Mouse (Mus musculus): ENCODE data around the gene Wdr6. TPM values are rescaled to one million over a fixed set of nuclear protein-coding genes. Genes with fewer than 3 reads are reported as not detected.

Wdr6 gene
- polyA plus RNA-seq, 1 experiment from 2014 or later: 105 TPM

DNA sequence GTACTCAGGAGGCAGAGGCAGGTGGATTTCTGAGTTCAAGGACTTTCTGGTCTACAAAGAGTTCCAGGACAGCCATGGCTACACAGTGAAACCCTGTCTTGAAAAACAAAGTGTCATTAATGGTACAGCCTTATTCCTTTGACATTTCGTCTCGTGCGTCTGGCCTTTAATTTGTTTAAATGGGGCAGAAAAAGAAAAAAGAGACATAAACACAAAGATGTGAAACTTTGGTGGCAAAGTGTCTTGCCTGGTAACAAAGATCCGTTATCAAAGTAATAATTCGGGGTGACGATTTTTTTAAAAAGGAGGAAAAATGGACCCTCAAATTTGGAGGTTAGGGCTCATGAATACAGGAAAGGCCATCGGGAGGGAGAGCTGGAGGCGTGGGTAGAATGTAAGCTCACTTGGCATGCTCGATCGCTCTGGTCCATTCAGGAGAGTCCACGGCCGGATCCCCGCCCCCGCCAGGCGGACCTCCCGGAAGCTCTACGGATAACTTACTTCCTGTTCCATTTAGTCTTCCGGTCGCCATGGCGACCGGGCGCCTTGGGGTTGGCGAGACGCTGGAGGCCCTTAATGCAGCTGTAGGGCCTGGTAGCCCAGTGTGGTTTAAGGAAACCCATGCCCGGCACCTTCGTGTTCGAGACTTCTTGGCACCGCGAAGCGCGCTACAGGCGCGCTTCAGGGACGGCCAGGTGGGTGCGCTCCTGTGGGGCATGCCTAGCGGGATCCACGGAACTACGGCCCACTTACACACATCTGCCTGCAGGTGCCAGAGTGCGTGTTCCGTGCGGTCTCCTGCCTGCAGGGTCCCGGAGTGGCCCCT lies 8.9 kb downstream of the Wdr6 start, which contains the start of gene Dalrd3:
Dalrd3 (plus strand) TSS at position 506 of the 826 bp plus-strand sequence.
- Histone ChIP-seq H3K36me3 (peaks cover 55% of the 10 kb centered on the region), H3K27ac (peak within 1 kb of the TSS; percentile 84), H3K4me3 (peak within 1 kb of the TSS; percentile 85), H3K4me1 (peaks cover 64% of the 10 kb centered on the region), H3K9me3 (no peaks in the 10 kb centered on the region), H3K27me3 (ENCODE audit: insufficient read depth, poor library complexity, severe bottlenecking) (no peaks in the 10 kb centered on the region)
- WGBS: 7% methylated on average over 42 of the region's 42 CpGs
- DNase-seq (ENCODE audit: low spot score): peak; percentile 98

- no peak for DNase-seq (ENCODE audit: low spot score)
- peaks cover 53% of the 10 kb centered on the region for H3K4me1 ChIP-seq
- H3K4me3 ChIP-seq: peak overlapping the region; percentile 85
- H3K27ac ChIP-seq: peak overlapping the region; percentile 94
- H3K27me3 ChIP-seq (ENCODE audit: insufficient read depth, poor library complexity, severe bottlenecking): no peaks in the 10 kb centered on the region
- no peaks in the 10 kb centered on the region for H3K9me3 ChIP-seq
- peaks cover 55% of the 10 kb centered on the region for H3K36me3 ChIP-seq
- WGBS: 67% methylated on average over 17 of the region's 17 CpGs
Measured at GRCm38 (mm10) chr9:108568511-108568921, 10.0 kb downstream of the Wdr6 start.

GRCm38 (mm10) chr9:108567931-108568419 lies 10.6 kb downstream of the Wdr6 start:
- H3K27ac ChIP-seq: peak overlapping the region; percentile 94
- no peak for DNase-seq (ENCODE audit: low spot score)
- peaks cover 48% of the 10 kb centered on the region for H3K4me1 ChIP-seq
- H3K9me3 ChIP-seq: no peaks in the 10 kb centered on the region
- WGBS: 7% methylated on average over 18 of the region's 18 CpGs
- H3K36me3 ChIP-seq: peaks cover 53% of the 10 kb centered on the region
- H3K27me3 ChIP-seq (ENCODE audit: insufficient read depth, poor library complexity, severe bottlenecking): no peaks in the 10 kb centered on the region
- H3K4me3 ChIP-seq: peak overlapping the region; percentile 85

DNA sequence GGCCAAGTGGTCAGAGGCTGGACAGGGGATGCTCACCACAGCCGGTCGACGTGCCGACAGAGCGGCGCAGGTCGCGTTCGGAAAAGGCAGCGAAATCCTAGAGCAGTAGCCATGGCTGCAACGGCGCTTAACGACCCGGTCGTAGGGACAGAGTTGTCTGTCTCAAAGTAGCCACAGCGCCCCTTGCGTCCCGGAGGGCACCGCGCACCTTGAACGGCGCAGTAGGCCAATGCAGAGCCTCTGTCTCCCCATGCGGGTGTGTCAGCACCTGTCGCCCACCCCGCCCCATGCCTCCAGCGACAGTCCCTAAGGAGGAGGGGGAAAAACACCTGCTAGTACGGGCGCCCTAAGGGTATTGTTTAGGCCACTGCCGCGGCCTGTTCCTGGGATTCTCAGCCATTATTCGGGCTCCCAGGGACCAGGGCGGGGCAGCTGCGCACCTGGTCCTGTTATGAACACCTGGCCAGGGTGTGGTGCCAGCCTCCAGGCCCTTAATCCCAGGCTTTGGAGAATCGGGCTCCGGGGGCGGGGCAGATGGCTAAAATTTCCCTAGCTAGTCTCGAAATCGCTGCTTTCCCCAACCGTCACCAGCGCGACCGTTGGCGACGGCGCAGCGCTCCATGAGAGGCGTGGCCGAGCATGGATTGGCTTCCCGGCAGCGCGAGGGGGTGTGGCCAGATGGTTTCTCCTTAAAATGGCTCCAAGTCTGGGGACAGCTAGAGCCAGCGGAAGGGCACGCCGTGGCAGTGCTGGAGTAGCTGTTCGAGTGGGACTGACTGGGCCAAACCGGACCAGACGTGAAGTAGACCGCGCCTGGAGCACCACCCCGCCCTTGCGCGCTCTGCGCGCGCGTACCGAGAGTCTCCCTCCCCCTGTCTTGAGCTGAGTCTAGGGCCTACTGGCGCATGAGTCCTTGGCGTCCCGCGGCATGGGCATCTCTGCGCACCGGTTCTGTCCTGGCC lies 11.4 kb downstream of the Wdr6 start, which contains the start of gene Ndufaf3:
Ndufaf3 (minus strand) TSS at position 620 of the 962 bp plus-strand sequence.
- peaks cover 53% of the 10 kb centered on the region for H3K36me3 ChIP-seq
- under 1% methylated on average over 73 of the region's 73 CpGs for WGBS
- peak; percentile 98 for DNase-seq (ENCODE audit: low spot score)
- no peaks in the 10 kb centered on the region for H3K9me3 ChIP-seq
- H3K27ac ChIP-seq: peak within 1 kb of the TSS; percentile 94
- H3K4me1 ChIP-seq: peaks cover 48% of the 10 kb centered on the region
- peak within 1 kb of the TSS; percentile 85 for H3K4me3 ChIP-seq
- H3K27me3 ChIP-seq (ENCODE audit: insufficient read depth, poor library complexity, severe bottlenecking): no peaks in the 10 kb centered on the region

DNA sequence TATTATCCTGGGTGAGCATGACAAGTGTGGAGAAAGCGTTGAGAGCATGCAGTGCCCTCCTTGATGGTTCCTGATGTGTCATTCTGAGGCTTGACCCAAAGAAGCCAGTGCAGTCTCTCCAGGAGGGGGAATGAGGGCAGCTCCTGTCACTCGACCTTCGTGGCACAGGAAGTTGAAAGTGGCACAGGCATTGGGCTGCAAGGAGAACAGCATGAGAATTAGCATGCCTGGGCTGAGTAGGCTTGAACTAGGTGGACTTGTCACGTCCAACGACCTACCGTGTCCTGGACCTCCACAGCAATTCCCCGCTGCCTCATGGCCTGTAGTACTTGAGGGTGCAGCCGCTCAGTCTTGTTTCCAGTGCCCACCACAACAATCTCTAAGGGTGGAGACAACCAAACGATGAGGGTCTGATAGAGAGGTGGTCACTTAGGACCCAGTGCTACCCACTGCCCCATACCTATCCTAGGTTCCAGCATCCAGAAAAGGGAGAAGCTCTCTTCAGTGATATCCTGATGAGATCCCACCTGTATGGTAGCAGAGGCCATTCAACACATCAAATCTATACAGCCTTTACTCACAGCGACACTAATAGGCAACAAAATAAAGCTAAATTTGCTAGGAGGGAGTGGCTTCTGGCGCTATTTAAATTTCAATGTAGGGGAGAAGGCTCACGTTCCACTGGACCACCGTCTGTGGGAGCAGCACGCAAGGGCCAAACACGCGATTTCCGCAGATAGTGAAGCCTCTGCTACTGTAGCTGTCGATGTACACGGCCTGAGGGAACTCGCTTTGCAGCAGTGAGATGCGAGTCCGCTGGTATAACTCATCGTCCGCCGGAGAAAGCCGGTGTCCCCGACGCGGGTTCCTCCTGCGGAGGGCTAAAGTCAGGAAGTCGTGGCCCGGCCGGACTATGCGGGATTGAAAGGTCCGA lies 12.4 kb downstream of the Wdr6 start:
- Histone ChIP-seq H3K27me3 (ENCODE audit: insufficient read depth, poor library complexity, severe bottlenecking) (no peaks in the 10 kb centered on the region), H3K9me3 (no peaks in the 10 kb centered on the region), H3K4me3 (peak overlapping the region; percentile 85), H3K27ac (peak overlapping the region; percentile 94), H3K4me1 (peaks cover 56% of the 10 kb centered on the region), H3K36me3 (peaks cover 52% of the 10 kb centered on the region)
- no peak for DNase-seq (ENCODE audit: low spot score)
- 12% methylated on average over 35 of the region's 35 CpGs for WGBS

DNA sequence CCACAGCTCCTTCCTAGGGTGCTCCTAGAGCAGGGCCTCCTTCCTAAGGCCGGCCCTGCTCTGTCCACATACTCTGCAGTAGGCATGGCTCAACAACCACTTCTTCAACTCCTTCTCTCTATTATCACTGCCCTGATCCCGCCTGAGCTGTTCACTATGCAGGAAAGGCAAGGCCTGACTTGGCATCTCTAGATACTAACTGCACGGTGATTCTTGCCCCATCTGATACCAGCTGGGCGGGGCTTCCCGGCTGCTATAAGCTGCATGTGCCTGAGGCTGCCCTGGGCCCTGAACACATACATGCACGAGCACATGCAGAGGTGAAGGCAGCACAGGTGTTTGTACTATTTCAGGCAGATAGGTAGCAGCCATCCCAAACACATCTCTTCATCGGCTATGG lies 14.4 kb downstream of the Wdr6 start:
- Histone ChIP-seq H3K27me3 (ENCODE audit: insufficient read depth, poor library complexity, severe bottlenecking) (no peaks in the 10 kb centered on the region), H3K4me1 (peaks cover 40% of the 10 kb centered on the region), H3K4me3 (no peak overlapping the region), H3K9me3 (no peaks in the 10 kb centered on the region), H3K36me3 (peaks cover 50% of the 10 kb centered on the region), H3K27ac (no peak overlapping the region)
- 81% methylated on average over 7 of the region's 7 CpGs for WGBS
- no peak for DNase-seq (ENCODE audit: low spot score)

GRCm38 (mm10) chr9:108563671-108564070 lies 14.9 kb downstream of the Wdr6 start:
- no peaks in the 10 kb centered on the region for H3K27me3 ChIP-seq (ENCODE audit: insufficient read depth, poor library complexity, severe bottlenecking)
- H3K27ac ChIP-seq: no peak overlapping the region
- 92% methylated on average over 8 of the region's 8 CpGs for WGBS
- no peaks in the 10 kb centered on the region for H3K9me3 ChIP-seq
- H3K4me3 ChIP-seq: no peak overlapping the region
- DNase-seq (ENCODE audit: low spot score): no peak
- H3K4me1 ChIP-seq: peaks cover 35% of the 10 kb centered on the region
- H3K36me3 ChIP-seq: peaks cover 54% of the 10 kb centered on the region

GRCm38 (mm10) chr9:108560227-108560841 lies 18.2 kb downstream of the Wdr6 start, which contains the start of gene Impdh2:
TSS of gene Impdh2 (plus strand) at chr9:108560286.
- peaks cover 80% of the 10 kb centered on the region for H3K36me3 ChIP-seq
- 1% methylated on average over 53 of the region's 53 CpGs for WGBS
- peak within 1 kb of the TSS; percentile 85 for H3K27ac ChIP-seq
- H3K27me3 ChIP-seq (ENCODE audit: insufficient read depth, poor library complexity, severe bottlenecking): no peaks in the 10 kb centered on the region
- H3K4me3 ChIP-seq: peak within 1 kb of the TSS; percentile 71
- DNase-seq (ENCODE audit: low spot score): peak; percentile 98
- H3K4me1 ChIP-seq: peaks cover 9% of the 10 kb centered on the region
- no peaks in the 10 kb centered on the region for H3K9me3 ChIP-seq

DNA sequence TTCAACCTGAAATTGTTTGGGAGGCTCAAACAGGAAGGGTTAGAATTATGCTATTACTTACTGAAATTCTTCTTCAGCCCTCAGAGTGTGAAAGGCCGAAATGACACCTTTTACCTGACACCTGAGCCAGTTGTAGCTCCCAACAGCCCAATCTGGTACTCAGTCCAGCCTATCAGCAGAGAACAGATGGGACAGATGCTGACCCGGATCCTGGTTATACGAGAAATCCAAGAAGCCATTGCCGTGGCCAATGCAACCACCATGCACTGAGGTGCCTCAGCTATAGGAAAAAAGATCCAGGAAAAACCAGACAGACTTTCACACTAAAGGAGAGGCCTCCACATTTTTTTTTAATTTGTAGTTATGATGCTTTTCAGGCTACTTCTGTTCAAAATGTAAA lies 19.4 kb downstream of the Wdr6 start:
- peaks cover 80% of the 10 kb centered on the region for H3K36me3 ChIP-seq
- H3K9me3 ChIP-seq: no peaks in the 10 kb centered on the region
- no peak overlapping the region for H3K4me3 ChIP-seq
- no peaks in the 10 kb centered on the region for H3K27me3 ChIP-seq (ENCODE audit: insufficient read depth, poor library complexity, severe bottlenecking)
- 89% methylated on average over 4 of the region's 4 CpGs for WGBS
- H3K4me1 ChIP-seq: peaks cover 9% of the 10 kb centered on the region
- no peak for DNase-seq (ENCODE audit: low spot score)
- H3K27ac ChIP-seq: no peak overlapping the region

DNA sequence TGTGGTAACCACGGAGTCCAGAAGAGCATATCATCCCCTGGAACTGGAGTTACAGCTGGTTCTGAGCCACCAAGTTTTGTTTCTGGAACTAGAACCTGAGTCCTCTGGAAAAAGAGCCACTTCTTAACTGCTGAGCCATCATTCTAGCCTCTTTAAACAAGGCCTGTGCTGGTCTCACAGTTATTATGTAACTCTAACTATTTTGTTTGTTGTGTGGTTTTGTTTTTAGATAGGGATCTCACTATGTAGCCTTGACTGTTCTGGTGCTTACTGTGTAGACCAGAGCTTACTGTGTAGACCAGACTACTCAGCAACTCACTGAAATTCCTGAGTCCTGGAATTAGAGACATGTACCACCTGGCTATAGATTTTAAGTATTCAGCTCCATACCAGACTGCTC lies 31.7 kb downstream of the Wdr6 start:
- Histone ChIP-seq H3K4me1 (no peaks in the 10 kb centered on the region), H3K36me3 (peaks cover 90% of the 10 kb centered on the region), H3K4me3 (no peak overlapping the region), H3K27ac (no peak overlapping the region), H3K9me3 (no peaks in the 10 kb centered on the region), H3K27me3 (ENCODE audit: insufficient read depth, poor library complexity, severe bottlenecking) (no peaks in the 10 kb centered on the region)
- DNase-seq (ENCODE audit: low spot score): no peak
- WGBS: 87% methylated on average over 1 of the region's 1 CpGs

GRCm38 (mm10) chr9:108545986-108546385 lies 32.6 kb downstream of the Wdr6 start:
- Histone ChIP-seq H3K27ac (no peak overlapping the region), H3K4me1 (no peaks in the 10 kb centered on the region), H3K36me3 (peaks cover 95% of the 10 kb centered on the region), H3K27me3 (ENCODE audit: insufficient read depth, poor library complexity, severe bottlenecking) (no peaks in the 10 kb centered on the region), H3K9me3 (no peaks in the 10 kb centered on the region), H3K4me3 (no peak overlapping the region)
- 94% methylated on average over 3 of the region's 3 CpGs for whole genome bisulfite sequencing
- DNase-seq (ENCODE audit: low spot score): no peak

Measured in heart, embryonic 10.5 days (tissue).